Mouse (Mus musculus) spleen, postnatal 0 days (tissue): ENCODE results near the gene Mapk10. TPM values are rescaled to one million over a fixed set of nuclear protein-coding genes. Genes with fewer than 3 reads are reported as not detected.

Experiments
- polyA plus RNA-seq: library from polyadenylated mRNA; unstranded; fragments of >200 nt; fragmentation: Nextera tagmentation; extraction: Ambion mirVana; gene quantifications from 2 replicates; pipeline ENCODE4 v1.2.1, GENCODE M21; 2015

Gene Mapk10
- polyA plus RNA-seq: 0.01 TPM in 1 of 2 replicates, not detected in the other

DNA sequence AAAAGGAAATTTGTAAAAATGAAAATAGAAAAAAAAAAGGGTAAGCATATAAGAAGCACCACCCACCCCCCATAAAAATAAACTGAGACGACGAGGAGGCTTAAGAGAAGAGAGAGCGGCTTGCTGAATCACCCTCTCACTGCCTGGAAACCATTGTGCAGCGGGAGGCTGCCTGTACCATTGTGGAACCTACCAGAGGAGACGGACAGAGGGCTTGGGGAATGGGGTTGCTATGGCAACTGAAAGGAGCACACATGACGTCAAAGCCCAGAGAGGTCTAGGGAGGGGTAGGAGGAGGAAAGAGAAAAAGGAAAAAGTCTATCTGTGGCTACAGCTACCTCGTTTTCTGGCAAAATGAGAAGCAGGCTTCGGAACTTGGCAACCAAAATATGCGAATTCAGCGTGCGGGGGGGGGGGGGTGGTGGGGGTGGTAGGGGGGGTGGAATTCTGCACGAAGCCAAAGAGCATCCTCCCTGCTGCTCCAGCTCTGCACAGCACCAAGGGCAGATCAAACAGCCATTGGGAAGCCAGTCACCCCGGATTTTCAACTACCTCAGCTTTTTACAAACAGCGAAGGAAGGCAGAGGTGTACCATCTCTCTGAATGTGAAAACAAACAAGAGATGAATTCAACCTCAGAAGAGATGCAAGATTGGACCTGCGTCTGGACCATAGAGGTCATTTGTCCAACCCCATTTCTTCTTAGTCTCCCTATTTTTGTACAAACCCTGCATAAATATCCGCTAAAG is at the start of gene Mapk10:
Gene Mapk10, minus strand, starts transcription at position 234 of the 748 bp plus-strand sequence.

Other genes with a start within 250 kb of the Mapk10 start
- gene Ptpn13, start 213.9 kb upstream of the Mapk10 start, polyA plus RNA-seq: 1.6 and 2.4 TPM in 2 replicates